Mouse (Mus musculus) forebrain, embryonic 11.5 days (tissue): ENCODE measurements around the gene Defa37. TPM values are rescaled to one million over a fixed set of nuclear protein-coding genes. Genes with fewer than 3 reads are reported as not detected.
"Not testable (repeated sequence)": the region's sequence is repeated elsewhere in the genome, so short reads cannot be mapped to it uniquely, and the experiment has no call there.

Experiments used
- ATAC-seq: fragments of 200-750 bp; cut with Nextera tagmentation; replicated peaks from 2 replicates; pipeline ENCODE4 v1.8.0; 2017; ENCODE audit warnings: moderate TSS enrichment; ENCODE audit not compliant: low FRiP score
- DNase-seq: peaks from one replicate; pipeline ENCODE4 v3.0.0-alpha.2; 2017; ENCODE audit warnings: low spot score
- H3K27ac ChIP-seq: fragments of 300-500 bp; sonication (generic); 2 replicates; pipeline ENCODE4 v1.5.1; 2014; ENCODE audit warnings: low read depth, low read length
- H3K27me3 ChIP-seq: fragments of 300-500 bp; sonication (generic); 2 replicates; pipeline ENCODE4 v1.6.1; 2014; ENCODE audit warnings: mild to moderate bottlenecking, low read length, mixed read lengths; ENCODE audit not compliant: control insufficient read depth, insufficient read depth
- H3K36me3 ChIP-seq: fragments of 300-500 bp; sonication (generic); 2 replicates; pipeline ENCODE4 v1.6.1; 2014; ENCODE audit warnings: mild to moderate bottlenecking, low read length, moderate library complexity, mixed read lengths; ENCODE audit not compliant: control insufficient read depth, insufficient read depth
- H3K4me1 ChIP-seq: fragments of 300-500 bp; sonication (generic); replicated peaks from 2 replicates; pipeline ENCODE4 v1.6.1; 2014; ENCODE audit warnings: low read length, mixed read lengths; ENCODE audit not compliant: control insufficient read depth, insufficient read depth
- H3K4me2 ChIP-seq: fragments of 300-500 bp; sonication (generic); 2 replicates; pipeline ENCODE4 v1.6.1; 2014; ENCODE audit warnings: low read depth, mild to moderate bottlenecking, low read length, moderate library complexity, mixed read lengths; ENCODE audit not compliant: severe bottlenecking
- H3K4me3 ChIP-seq: fragments of 300-500 bp; sonication (generic); 2 replicates; pipeline ENCODE4 v1.5.1; 2014; ENCODE audit warnings: low read depth, low read length
- H3K9ac ChIP-seq: fragments of 300-500 bp; sonication (generic); 2 replicates; pipeline ENCODE4 v1.6.1; 2014; ENCODE audit warnings: low read length
- H3K9me3 ChIP-seq: fragments of 300-500 bp; sonication (generic); 2 replicates; pipeline ENCODE4 v1.6.1; 2016; ENCODE audit warnings: low read length, mixed read lengths; ENCODE audit not compliant: control insufficient read depth
- WGBS: fragments of 180-500 bp; shearing (Covaris S2); extraction: QIAGEN DNeasy Blood & Tissue Kit; methylation state at CpG from one replicate; pipeline ENCODE4 v1.1.7; 2014; 5-methylcytosine and 5-hydroxymethylcytosine counted together
- polyA plus RNA-seq: library from polyadenylated mRNA; unstranded; fragments of >200 nt; fragmentation: Nextera tagmentation; extraction: Ambion mirVana; gene quantifications from 2 replicates; pipeline ENCODE4 v1.2.1, GENCODE M21; 2014

The Defa37 gene
- polyA plus RNA-seq = not detected in 2 replicates

DNA sequence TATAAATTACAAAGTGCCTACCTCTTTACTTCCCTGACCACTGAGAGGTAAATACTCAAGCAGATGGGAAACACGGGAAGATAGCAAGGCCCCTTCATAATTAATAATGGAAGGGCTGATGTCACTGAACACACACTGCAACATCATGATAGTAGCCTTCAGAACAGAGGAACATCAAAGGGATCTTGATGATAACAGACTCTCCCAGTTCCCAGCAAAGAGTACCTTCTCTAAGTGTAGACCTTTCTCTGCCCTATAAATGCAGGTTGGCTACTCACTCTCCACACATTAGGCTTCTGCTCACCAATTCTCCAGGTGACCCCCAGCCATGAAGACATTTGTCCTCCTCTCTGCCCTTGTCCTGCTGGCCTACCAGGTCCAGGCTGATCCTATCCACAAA, at the start of gene Defa37:
TSS of gene Defa37 (plus strand) at position 301 of the 400 bp plus-strand sequence.
- H3K36me3 ChIP-seq, H3K27ac ChIP-seq, H3K27me3 ChIP-seq, H3K4me1 ChIP-seq, H3K9me3 ChIP-seq, H3K9ac ChIP-seq, ATAC-seq, H3K4me3 ChIP-seq, DNase-seq, H3K4me2 ChIP-seq: not testable (repeated sequence)
- no CpG with 5 or more reads among the region's 1 CpGs for WGBS

- not testable (repeated sequence) for DNase-seq, H3K4me3 ChIP-seq, H3K27ac ChIP-seq, ATAC-seq, H3K4me2 ChIP-seq, H3K36me3 ChIP-seq, H3K27me3 ChIP-seq, H3K9ac ChIP-seq, H3K9me3 ChIP-seq, H3K4me1 ChIP-seq
- WGBS = no CpG with 5 or more reads among the region's 2 CpGs
Observed at GRCm38 (mm10) chr8:21528732-21529131, 36.5 kb upstream of the Defa37 start, which contains the start of gene Defa32. Gene Defa32 (plus strand): TSS chr8:21529032.

- H3K9me3 ChIP-seq, H3K36me3 ChIP-seq, H3K4me3 ChIP-seq, H3K27me3 ChIP-seq, ATAC-seq, H3K4me1 ChIP-seq, DNase-seq, H3K4me2 ChIP-seq, H3K9ac ChIP-seq, H3K27ac ChIP-seq: not testable (repeated sequence)
- WGBS = no CpG with 5 or more reads among the region's 1 CpGs
Observed at GRCm38 (mm10) chr8:21582706-21583105, 17.5 kb downstream of the Defa37 start, which contains the start of gene Defa28. Gene Defa28 (plus strand): TSS chr8:21583006.

- H3K4me1 ChIP-seq, H3K9me3 ChIP-seq: not testable (repeated sequence)
Observed at GRCm38 (mm10) chr8:21594408-21594807, 29.2 kb downstream of the Defa37 start, which contains the start of gene Gm7861. Gene Gm7861 (minus strand): TSS chr8:21594508.

More at GRCm38 (mm10) chr8:21594408-21594807, 29.2 kb downstream of the Defa37 start, which contains the start of gene Gm7861:
- not testable (repeated sequence) for H3K9ac ChIP-seq, H3K4me2 ChIP-seq, H3K4me3 ChIP-seq, H3K27ac ChIP-seq, H3K27me3 ChIP-seq, DNase-seq, ATAC-seq, H3K36me3 ChIP-seq
- no CpG with 5 or more reads among the region's 1 CpGs for WGBS

Other genes with a start within 250 kb of the Defa37 start
- not detected in 2 replicates for gene Defa27, start 249.8 kb upstream of the Defa37 start, polyA plus RNA-seq
- not detected in 2 replicates for gene Defa29, start 238.4 kb upstream of the Defa37 start, polyA plus RNA-seq
- not detected in 2 replicates for gene Defa2, start 186.9 kb upstream of the Defa37 start, polyA plus RNA-seq
- not detected in 2 replicates for gene Defa33, start 173.6 kb upstream of the Defa37 start, polyA plus RNA-seq
- gene Defa36, start 138.0 kb upstream of the Defa37 start, polyA plus RNA-seq = not detected in 2 replicates
- not detected in 2 replicates for gene Gm7849, start 108.8 kb upstream of the Defa37 start, polyA plus RNA-seq
- not detected in 2 replicates for gene Defa20, start 56.1 kb upstream of the Defa37 start, polyA plus RNA-seq
- gene Defa32, start 36.4 kb upstream of the Defa37 start, polyA plus RNA-seq = not detected in 2 replicates
- gene Defa28, start 17.6 kb downstream of the Defa37 start, polyA plus RNA-seq = not detected in 2 replicates
- not detected in 2 replicates for gene Gm7861, start 29.1 kb downstream of the Defa37 start, polyA plus RNA-seq
- gene Defa26, start 52.8 kb downstream of the Defa37 start, polyA plus RNA-seq = not detected in 2 replicates
- gene Defa17, start 90.4 kb downstream of the Defa37 start, polyA plus RNA-seq = not detected in 2 replicates
- gene Defa34, start 100.4 kb downstream of the Defa37 start, polyA plus RNA-seq = not detected in 2 replicates
- not detected in 2 replicates for gene AY761184, start 138.3 kb downstream of the Defa37 start, polyA plus RNA-seq
- not detected in 2 replicates for gene Defa24, start 169.1 kb downstream of the Defa37 start, polyA plus RNA-seq